Mouse (Mus musculus) retina, postnatal 1 day (tissue): Measurements from ENCODE around the gene Lpar4.

Experiments used
- DNase-seq: peaks from one replicate; pipeline ENCODE4 v3.0.0-alpha.2; 2012

Lpar4 gene

GRCm38 (mm10) chrX:106920175-106920827 lies at the start of gene Lpar4:
TSS of gene Lpar4 (plus strand) at chrX:106920625.
- peak; percentile 67 for DNase-seq

GRCm38 (mm10) chrX:106871426-106871825 lies 49.0 kb upstream of the Lpar4 start:
- DNase-seq, result peak; percentile 12

- DNase-seq, result no peak
These were observed 48.5 kb upstream of the Lpar4 start for GRCm38 (mm10) chrX:106871894-106872293.

- no peak for DNase-seq
These were observed 48.1 kb upstream of the Lpar4 start for GRCm38 (mm10) chrX:106872315-106872714.

GRCm38 (mm10) chrX:106897707-106898275 lies 22.6 kb upstream of the Lpar4 start:
- no peak for DNase-seq

GRCm38 (mm10) chrX:106920828-106921619 lies 599 bp downstream of the Lpar4 start:
- no peak for DNase-seq

- DNase-seq, result no peak
These were observed 4.1 kb downstream of the Lpar4 start for GRCm38 (mm10) chrX:106924572-106924971.

- no peak for DNase-seq
These were observed 18.9 kb downstream of the Lpar4 start for GRCm38 (mm10) chrX:106939326-106939725.

GRCm38 (mm10) chrX:106950558-106950957 lies 30.1 kb downstream of the Lpar4 start:
- no peak for DNase-seq

GRCm38 (mm10) chrX:106951016-106951415 lies 30.6 kb downstream of the Lpar4 start:
- no peak for DNase-seq

- no peak for DNase-seq
These were observed 33.4 kb downstream of the Lpar4 start for GRCm38 (mm10) chrX:106953840-106954239.

GRCm38 (mm10) chrX:106962233-106962632 lies 41.8 kb downstream of the Lpar4 start:
- no peak for DNase-seq

GRCm38 (mm10) chrX:106964326-106964725 lies 43.9 kb downstream of the Lpar4 start:
- DNase-seq, result peak; percentile 59
